Mouse (Mus musculus): Measurements from ENCODE around the gene Trim50.

DNA sequence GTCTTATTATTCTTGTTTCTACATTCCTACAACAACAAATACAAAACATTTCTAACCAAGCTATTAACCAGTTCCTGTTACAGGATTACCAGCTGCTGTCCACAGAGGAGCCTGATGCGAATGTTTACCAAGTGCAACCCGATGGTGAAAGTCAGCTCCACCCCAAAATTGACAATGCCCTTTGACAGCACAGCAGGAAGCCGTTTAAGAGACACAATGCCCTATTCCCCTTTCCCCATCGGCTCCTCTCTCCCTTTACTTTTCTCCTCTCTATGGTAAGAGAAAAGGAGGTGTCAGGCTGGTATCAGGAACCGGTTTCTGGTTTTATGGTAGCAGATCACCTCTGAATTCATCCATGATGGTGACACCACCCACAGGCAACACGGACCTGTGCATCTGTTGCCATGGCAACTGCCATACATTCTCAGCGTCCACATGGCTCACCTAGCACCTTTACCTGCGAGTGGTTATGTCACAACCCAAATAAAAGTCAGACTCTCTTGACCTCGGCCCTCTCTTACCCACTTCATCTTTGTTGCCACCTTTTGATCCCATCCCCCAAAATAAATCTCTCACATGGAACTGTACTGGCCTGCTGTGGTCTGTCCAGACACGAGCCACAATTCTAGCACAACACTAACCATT lies 46.7 kb upstream of the Trim50 start:
- no peak for TF ChIP-seq CTCF (conservative IDR thresholded peaks at IDR 0.05 in 1 of 2, IDR thresholded peaks at IDR 0.05 in 1 of 2; ENCODE audit: low read depth in 2 of 2, low read length in 2 of 2)
- TF ChIP-seq POLR2A (IDR thresholded peaks at IDR 0.05; ENCODE audit: low read depth, low read length): no peak
- TF ChIP-seq POLR2AphosphoS2 (IDR thresholded peaks at IDR 0.05; ENCODE audit: low read depth, low read length): no peak
- TF ChIP-seq ETS1 (conservative IDR thresholded peaks at IDR 0.05; ENCODE audit: low read depth, low read length): no peak
- no peak for TF ChIP-seq RAD21 (IDR thresholded peaks at IDR 0.05; ENCODE audit: low read depth, low read length)
- no peak for TF ChIP-seq SMC3 (IDR thresholded peaks at IDR 0.05; ENCODE audit: low read depth, low read length)
- no peak for TF ChIP-seq MAFK (IDR thresholded peaks at IDR 0.05; ENCODE audit: insufficient replicate concordance, low read length)
- no peak for TF ChIP-seq ZC3H11A (IDR thresholded peaks at IDR 0.05; ENCODE audit: low read depth, low read length)
- TF ChIP-seq ZNF384 (IDR thresholded peaks at IDR 0.05; ENCODE audit: low read depth, low read length): no peak
- TF ChIP-seq BHLHE40 (IDR thresholded peaks at IDR 0.05; ENCODE audit: low read depth, low read length): no peak

Data from CH12.LX (cell line).